Mouse (Mus musculus) MEL (cell line): ENCODE results near the gene Dusp23.
A peak's percentile ranks its signal among the peaks of the same experiment; 100 is the strongest.

Experiments
- CTCF ChIP-seq, 3 experiments: IDR thresholded peaks in 2 of 3; conservative IDR thresholded peaks in 1 of 3; 2 replicates each; pipeline ENCODE4 v1.5.1; 2011 to 2012; ENCODE audit warnings: low read length in 3 of 3, low read depth in 2 of 3, mild to moderate bottlenecking in 2 of 3, improper control_type of control experiment in 1 of 3, inconsistent platforms in 1 of 3, mixed read lengths in 1 of 3, moderate library complexity in 1 of 3; ENCODE audit not compliant: control insufficient read depth in 1 of 3, insufficient read depth in 1 of 3, poor library complexity in 1 of 3, severe bottlenecking in 1 of 3
- E2F4 ChIP-seq: IDR thresholded peaks from 2 replicates; pipeline ENCODE4 v1.6.1; 2011; ENCODE audit warnings: low read depth, low read length, improper control_type of control experiment, borderline replicate concordance
- ELF1 ChIP-seq: IDR thresholded peaks from 2 replicates; pipeline ENCODE4 v1.6.1; 2014; ENCODE audit warnings: low read depth, mild to moderate bottlenecking, inconsistent platforms, low read length, improper control_type of control experiment, moderate library complexity
- HCFC1 ChIP-seq: IDR thresholded peaks from 2 replicates; pipeline ENCODE4 v1.6.1; 2012; ENCODE audit warnings: low read depth, mild to moderate bottlenecking, inconsistent platforms, low read length, improper control_type of control experiment, moderate library complexity
- MAFK ChIP-seq: IDR thresholded peaks from 2 replicates; pipeline ENCODE4 v1.6.1; 2011; ENCODE audit warnings: low read depth, mild to moderate bottlenecking, low read length, improper control_type of control experiment, borderline replicate concordance
- MEF2A ChIP-seq: IDR thresholded peaks from 2 replicates; pipeline ENCODE4 v1.6.1; 2014; ENCODE audit warnings: low read depth, mild to moderate bottlenecking, inconsistent platforms, low read length, improper control_type of control experiment; ENCODE audit not compliant: poor library complexity, insufficient replicate concordance, severe bottlenecking; ENCODE audit errors: extremely low read depth
- MYC ChIP-seq: IDR thresholded peaks from 2 replicates; pipeline ENCODE4 v1.6.1; 2011; ENCODE audit warnings: low read depth, mild to moderate bottlenecking, low read length, improper control_type of control experiment, moderate library complexity
- NRF1 ChIP-seq: IDR thresholded peaks from 2 replicates; pipeline ENCODE4 v1.6.1; 2014; ENCODE audit warnings: low read depth, mild to moderate bottlenecking, inconsistent platforms, low read length, improper control_type of control experiment, moderate library complexity; ENCODE audit not compliant: poor library complexity, insufficient read depth, severe bottlenecking
- POLR2A ChIP-seq, 2 experiments: IDR thresholded peaks; 2 replicates each; pipeline ENCODE4 v1.6.1; 2011 to 2012; ENCODE audit warnings: low read length in 2 of 2, mild to moderate bottlenecking in 2 of 2, control low read depth in 1 of 2, improper control_type of control experiment in 1 of 2, low read depth in 1 of 2, moderate library complexity in 1 of 2; ENCODE audit not compliant: control insufficient read depth in 1 of 2, insufficient read depth in 1 of 2, poor library complexity in 1 of 2
- TAL1 ChIP-seq: IDR thresholded peaks from 2 replicates; pipeline ENCODE4 v1.6.1; 2012; ENCODE audit warnings: mild to moderate bottlenecking, inconsistent platforms, low read length, moderate library complexity, mixed read lengths
- TCF12 ChIP-seq: IDR thresholded peaks from 2 replicates; pipeline ENCODE4 v1.6.1; 2014; ENCODE audit warnings: low read depth, mild to moderate bottlenecking, inconsistent platforms, low read length, improper control_type of control experiment, moderate library complexity
- USF1 ChIP-seq: IDR thresholded peaks from 2 replicates; pipeline ENCODE4 v1.6.1; 2014; ENCODE audit warnings: low read depth, mild to moderate bottlenecking, inconsistent platforms, low read length, improper control_type of control experiment, moderate library complexity

- peak; percentile 83 to 98 (median 83) for TF ChIP-seq CTCF (IDR thresholded peaks at IDR 0.05 in 2 of 3, conservative IDR thresholded peaks at IDR 0.05 in 1 of 3; ENCODE audit: control insufficient read depth in 1 of 3, insufficient read depth in 1 of 3, low read depth in 2 of 3, low read length in 3 of 3, poor library complexity in 1 of 3, severe bottlenecking in 1 of 3)
- TF ChIP-seq MEF2A = no peak
- no peak for TF ChIP-seq E2F4
- TF ChIP-seq NRF1 = no peak
- TF ChIP-seq POLR2A (IDR thresholded peaks at IDR 0.05; ENCODE audit: control insufficient read depth in 1 of 2, insufficient read depth in 1 of 2, low read depth in 1 of 2, low read length in 2 of 2, poor library complexity in 1 of 2) = no peak
- TF ChIP-seq HCFC1 = no peak
- TF ChIP-seq MAFK = no peak
- no peak for TF ChIP-seq ELF1
- no peak for TF ChIP-seq MYC
- TF ChIP-seq TAL1 = no peak
- no peak for TF ChIP-seq TCF12
- no peak for TF ChIP-seq USF1
These were observed 13.5 kb downstream of the Dusp23 start for GRCm38 (mm10) chr1:172619235-172619634.
